Mouse (Mus musculus) cerebellum, adult 2 months (tissue): ENCODE data around the gene Tpi1.

Experiments used
- CTCF ChIP-seq: fragments of 200-500 bp; IDR thresholded peaks from 2 replicates; pipeline ENCODE4 v1.5.1; 2011; ENCODE audit warnings: low read depth, mild to moderate bottlenecking, control low read depth, low read length, moderate library complexity, borderline replicate concordance; ENCODE audit not compliant: insufficient read depth
- POLR2A ChIP-seq: fragments of 200-500 bp; IDR thresholded peaks from 2 replicates; pipeline ENCODE4 v1.6.1; 2011; ENCODE audit warnings: low read length, control low read depth, borderline replicate concordance; ENCODE audit not compliant: insufficient read depth

DNA sequence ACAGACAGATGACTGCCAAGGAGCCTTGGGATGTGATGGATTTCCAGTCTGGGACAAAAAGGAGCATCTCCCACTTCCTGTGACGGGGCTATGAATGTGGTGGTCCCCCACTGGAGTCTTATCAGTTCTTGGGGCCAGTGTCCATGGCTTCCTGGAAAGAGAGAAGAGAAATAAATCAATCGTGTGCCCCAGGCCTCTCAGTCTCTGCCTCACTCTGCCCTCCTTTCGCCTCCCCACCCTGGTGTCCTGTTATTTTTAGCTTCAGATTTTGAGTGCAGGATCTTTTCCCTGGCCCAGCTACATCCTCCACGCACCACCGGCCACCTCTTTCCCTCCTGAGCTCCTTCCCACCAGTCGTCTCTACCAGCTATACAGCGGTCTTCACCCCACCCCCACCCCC, 44.1 kb downstream of the Tpi1 start:
- TF ChIP-seq CTCF, result no peak
- TF ChIP-seq POLR2A, result no peak; the same call in 1 of the 2 replicates
